Mouse (Mus musculus): ENCODE measurements around the gene Sipa1l1. TPM values are rescaled to one million over a fixed set of nuclear protein-coding genes. Genes with fewer than 3 reads are reported as not detected.

The Sipa1l1 gene
- total RNA-seq, 1 experiment, result 31.8 TPM

- no peak overlapping the region for H3K27ac ChIP-seq (ENCODE audit: insufficient read depth, low read depth, low read length, poor library complexity, severe bottlenecking)
- no peaks in the 10 kb centered on the region for H3K9me3 ChIP-seq (ENCODE audit: control insufficient read depth, insufficient read depth, low read depth, low read length)
- TF ChIP-seq ZC3H11A (IDR thresholded peaks at IDR 0.05; ENCODE audit: borderline replicate concordance, low read depth, low read length), result no peak
- no peak for TF ChIP-seq CHD2 (IDR thresholded peaks at IDR 0.05; ENCODE audit: low read depth, low read length)
- no peak for TF ChIP-seq ZNF384 (IDR thresholded peaks at IDR 0.05; ENCODE audit: low read depth, low read length)
- no peak for TF ChIP-seq HCFC1 (IDR thresholded peaks at IDR 0.05; ENCODE audit: borderline replicate concordance, insufficient read depth, low read length)
- TF ChIP-seq MAFK (IDR thresholded peaks at IDR 0.05; ENCODE audit: insufficient read depth, low read depth, low read length), result no peak
- no peak for DNase-seq (ENCODE audit: low read depth, low spot score)
- no peak overlapping the region for H3K4me3 ChIP-seq (ENCODE audit: insufficient read depth in 1 of 2, low read depth in 1 of 2, low read length in 2 of 2, poor library complexity in 1 of 2, severe bottlenecking in 1 of 2)
- in situ Hi-C loops (cut with MboI; ENCODE audit: low sequenced_read_pairs in 2 of 2, unreplicated experiment in 2 of 2), result no loop called here
- no peaks in the 10 kb centered on the region for H3K36me3 ChIP-seq (ENCODE audit: control insufficient read depth, insufficient read depth, low read length, poor library complexity, severe bottlenecking)
- H3K4me1 ChIP-seq (ENCODE audit: control insufficient read depth in 2 of 2, insufficient read depth in 2 of 2, low read length in 2 of 2, poor library complexity in 1 of 2), result peaks cover 7 to 14% of the 10 kb centered on the region in 2 experiments; a peak in 2 of 4 replicates
- H3K9ac ChIP-seq (ENCODE audit: insufficient read depth, low read depth, low read length, poor library complexity, severe bottlenecking), result no peak overlapping the region
Observed at GRCm38 (mm10) chr12:82225278-82225677, 56.2 kb downstream of the Sipa1l1 start.

GRCm38 (mm10) chr12:82225751-82226228 lies 56.7 kb downstream of the Sipa1l1 start:
- in situ Hi-C loops (cut with MboI; ENCODE audit: low sequenced_read_pairs in 2 of 2, unreplicated experiment in 2 of 2), result no loop called here
- no peak overlapping the region for H3K4me3 ChIP-seq (ENCODE audit: insufficient read depth in 1 of 2, low read depth in 1 of 2, low read length in 2 of 2, poor library complexity in 1 of 2, severe bottlenecking in 1 of 2)
- H3K9ac ChIP-seq (ENCODE audit: insufficient read depth, low read depth, low read length, poor library complexity, severe bottlenecking), result no peak overlapping the region
- no peaks in the 10 kb centered on the region for H3K9me3 ChIP-seq (ENCODE audit: control insufficient read depth, insufficient read depth, low read depth, low read length)
- DNase-seq (ENCODE audit: low read depth, low spot score), result no peak
- H3K4me1 ChIP-seq (ENCODE audit: control insufficient read depth in 2 of 2, insufficient read depth in 2 of 2, low read length in 2 of 2, poor library complexity in 1 of 2), result peaks cover 7 to 12% of the 10 kb centered on the region in 2 experiments; a peak in 2 of 4 replicates
- no peak for TF ChIP-seq ZC3H11A (IDR thresholded peaks at IDR 0.05; ENCODE audit: borderline replicate concordance, low read depth, low read length)
- no peak for TF ChIP-seq ZNF384 (IDR thresholded peaks at IDR 0.05; ENCODE audit: low read depth, low read length)
- no peak for TF ChIP-seq MAFK (IDR thresholded peaks at IDR 0.05; ENCODE audit: insufficient read depth, low read depth, low read length)
- TF ChIP-seq HCFC1 (IDR thresholded peaks at IDR 0.05; ENCODE audit: borderline replicate concordance, insufficient read depth, low read length), result no peak
- TF ChIP-seq CHD2 (IDR thresholded peaks at IDR 0.05; ENCODE audit: low read depth, low read length), result no peak
- no peaks in the 10 kb centered on the region for H3K36me3 ChIP-seq (ENCODE audit: control insufficient read depth, insufficient read depth, low read length, poor library complexity, severe bottlenecking)
- peak overlapping the region; percentile 25; the same call in 1 of the 2 replicates for H3K27ac ChIP-seq (ENCODE audit: insufficient read depth, low read depth, low read length, poor library complexity, severe bottlenecking)

- no peak for TF ChIP-seq HCFC1 (IDR thresholded peaks at IDR 0.05; ENCODE audit: borderline replicate concordance, insufficient read depth, low read length)
- no peak for TF ChIP-seq CHD2 (IDR thresholded peaks at IDR 0.05; ENCODE audit: low read depth, low read length)
- no peak for TF ChIP-seq ZC3H11A (IDR thresholded peaks at IDR 0.05; ENCODE audit: borderline replicate concordance, low read depth, low read length)
- no peak for TF ChIP-seq ZNF384 (IDR thresholded peaks at IDR 0.05; ENCODE audit: low read depth, low read length)
- no peak for TF ChIP-seq MAFK (IDR thresholded peaks at IDR 0.05; ENCODE audit: insufficient read depth, low read depth, low read length)
- H3K4me3 ChIP-seq (ENCODE audit: insufficient read depth in 1 of 2, low read depth in 1 of 2, low read length in 2 of 2, poor library complexity in 1 of 2, severe bottlenecking in 1 of 2), result no peak overlapping the region
- peaks cover 7 to 14% of the 10 kb centered on the region in 2 experiments; a peak in 2 of 4 replicates for H3K4me1 ChIP-seq (ENCODE audit: control insufficient read depth in 2 of 2, insufficient read depth in 2 of 2, low read length in 2 of 2, poor library complexity in 1 of 2)
- in situ Hi-C loops (cut with MboI; ENCODE audit: low sequenced_read_pairs in 2 of 2, unreplicated experiment in 2 of 2), result no loop called here
- H3K36me3 ChIP-seq (ENCODE audit: control insufficient read depth, insufficient read depth, low read length, poor library complexity, severe bottlenecking), result no peaks in the 10 kb centered on the region
- H3K27ac ChIP-seq (ENCODE audit: insufficient read depth, low read depth, low read length, poor library complexity, severe bottlenecking), result 0 out of 2 replicates have a peak overlapping the region, but pooled peaks have one; percentile 9
- no peak overlapping the region for H3K9ac ChIP-seq (ENCODE audit: insufficient read depth, low read depth, low read length, poor library complexity, severe bottlenecking)
- H3K9me3 ChIP-seq (ENCODE audit: control insufficient read depth, insufficient read depth, low read depth, low read length), result no peaks in the 10 kb centered on the region
- DNase-seq (ENCODE audit: low read depth, low spot score), result no peak
Observed at GRCm38 (mm10) chr12:82226311-82227066, 57.4 kb downstream of the Sipa1l1 start.

- H3K4me1 ChIP-seq (ENCODE audit: control insufficient read depth in 2 of 2, insufficient read depth in 2 of 2, low read length in 2 of 2, poor library complexity in 1 of 2), result peaks cover 7 to 12% of the 10 kb centered on the region in 2 experiments; a peak in 2 of 4 replicates
- in situ Hi-C loops (cut with MboI; ENCODE audit: low sequenced_read_pairs in 2 of 2, unreplicated experiment in 2 of 2), result no loop called here
Observed at GRCm38 (mm10) chr12:82230127-82230526, 61.0 kb downstream of the Sipa1l1 start.

More at GRCm38 (mm10) chr12:82230127-82230526, 61.0 kb downstream of the Sipa1l1 start:
- TF ChIP-seq CHD2 (IDR thresholded peaks at IDR 0.05; ENCODE audit: low read depth, low read length) (no peak), HCFC1 (IDR thresholded peaks at IDR 0.05; ENCODE audit: borderline replicate concordance, insufficient read depth, low read length) (no peak), ZNF384 (IDR thresholded peaks at IDR 0.05; ENCODE audit: low read depth, low read length) (no peak), MAFK (IDR thresholded peaks at IDR 0.05; ENCODE audit: insufficient read depth, low read depth, low read length) (no peak), ZC3H11A (IDR thresholded peaks at IDR 0.05; ENCODE audit: borderline replicate concordance, low read depth, low read length) (no peak)
- no peak overlapping the region for H3K4me3 ChIP-seq (ENCODE audit: insufficient read depth in 1 of 2, low read depth in 1 of 2, low read length in 2 of 2, poor library complexity in 1 of 2, severe bottlenecking in 1 of 2)
- DNase-seq (ENCODE audit: low read depth, low spot score), result no peak
- H3K9ac ChIP-seq (ENCODE audit: insufficient read depth, low read depth, low read length, poor library complexity, severe bottlenecking), result no peak overlapping the region
- H3K27ac ChIP-seq (ENCODE audit: insufficient read depth, low read depth, low read length, poor library complexity, severe bottlenecking), result no peak overlapping the region
- peaks cover 5% of the 10 kb centered on the region; the same call in 1 of the 2 replicates for H3K36me3 ChIP-seq (ENCODE audit: control insufficient read depth, insufficient read depth, low read length, poor library complexity, severe bottlenecking)
- no peaks in the 10 kb centered on the region for H3K9me3 ChIP-seq (ENCODE audit: control insufficient read depth, insufficient read depth, low read depth, low read length)

Measured in ES-E14 (cell line).